Mouse (Mus musculus) heart, embryonic 12.5 days (tissue): Measurements from ENCODE around the gene Hacl1. TPM values are rescaled to one million over a fixed set of nuclear protein-coding genes. Genes with fewer than 3 reads are reported as not detected.

Experiments used
- ATAC-seq: fragments of 200-750 bp; cut with Nextera tagmentation; 2 replicates; pipeline ENCODE4 v1.8.0; 2017; ENCODE audit warnings: moderate TSS enrichment, moderate library complexity; ENCODE audit not compliant: insufficient number of reproducible peaks, low FRiP score
- H3K27ac ChIP-seq: fragments of 300-500 bp; sonication (generic); 2 replicates; pipeline ENCODE4 v1.5.1; 2016; ENCODE audit warnings: mild to moderate bottlenecking, moderate library complexity; ENCODE audit not compliant: poor library complexity, severe bottlenecking
- H3K27me3 ChIP-seq: fragments of 300-500 bp; sonication (generic); replicated peaks from 2 replicates; pipeline ENCODE4 v1.6.1; 2016; ENCODE audit warnings: mild to moderate bottlenecking, moderate library complexity
- H3K36me3 ChIP-seq: fragments of 300-500 bp; sonication (generic); 2 replicates; pipeline ENCODE4 v1.6.1; 2016; ENCODE audit warnings: mild to moderate bottlenecking, moderate library complexity
- H3K4me1 ChIP-seq: fragments of 300-500 bp; sonication (generic); replicated peaks from 2 replicates; pipeline ENCODE4 v1.6.1; 2016; ENCODE audit warnings: mild to moderate bottlenecking
- H3K4me2 ChIP-seq: fragments of 300-500 bp; sonication (generic); 2 replicates; pipeline ENCODE4 v1.6.1; 2016; ENCODE audit warnings: mild to moderate bottlenecking, moderate library complexity
- H3K4me3 ChIP-seq: fragments of 300-500 bp; sonication (generic); 2 replicates; pipeline ENCODE4 v1.5.1; 2016; ENCODE audit warnings: mild to moderate bottlenecking
- H3K9ac ChIP-seq: fragments of 300-500 bp; sonication (generic); 2 replicates; pipeline ENCODE4 v1.6.1; 2016; ENCODE audit warnings: mild to moderate bottlenecking, moderate library complexity
- H3K9me3 ChIP-seq: fragments of 300-500 bp; sonication (generic); replicated peaks from 2 replicates; pipeline ENCODE4 v1.6.1; 2016; ENCODE audit warnings: mild to moderate bottlenecking, moderate library complexity
- WGBS: fragments of 180-500 bp; shearing (Covaris S2); methylation state at CpG from one replicate; pipeline ENCODE4 v1.1.7; 2016; 5-methylcytosine and 5-hydroxymethylcytosine counted together
- polyA plus RNA-seq: library from polyadenylated mRNA; unstranded; fragments of >200 nt; fragmentation: Nextera tagmentation; extraction: Ambion mirVana; gene quantifications from 2 replicates; pipeline ENCODE4 v1.2.1, GENCODE M21; 2016

The Hacl1 gene
- polyA plus RNA-seq, 1 experiment from 2014 or later, result 13.2 TPM

DNA sequence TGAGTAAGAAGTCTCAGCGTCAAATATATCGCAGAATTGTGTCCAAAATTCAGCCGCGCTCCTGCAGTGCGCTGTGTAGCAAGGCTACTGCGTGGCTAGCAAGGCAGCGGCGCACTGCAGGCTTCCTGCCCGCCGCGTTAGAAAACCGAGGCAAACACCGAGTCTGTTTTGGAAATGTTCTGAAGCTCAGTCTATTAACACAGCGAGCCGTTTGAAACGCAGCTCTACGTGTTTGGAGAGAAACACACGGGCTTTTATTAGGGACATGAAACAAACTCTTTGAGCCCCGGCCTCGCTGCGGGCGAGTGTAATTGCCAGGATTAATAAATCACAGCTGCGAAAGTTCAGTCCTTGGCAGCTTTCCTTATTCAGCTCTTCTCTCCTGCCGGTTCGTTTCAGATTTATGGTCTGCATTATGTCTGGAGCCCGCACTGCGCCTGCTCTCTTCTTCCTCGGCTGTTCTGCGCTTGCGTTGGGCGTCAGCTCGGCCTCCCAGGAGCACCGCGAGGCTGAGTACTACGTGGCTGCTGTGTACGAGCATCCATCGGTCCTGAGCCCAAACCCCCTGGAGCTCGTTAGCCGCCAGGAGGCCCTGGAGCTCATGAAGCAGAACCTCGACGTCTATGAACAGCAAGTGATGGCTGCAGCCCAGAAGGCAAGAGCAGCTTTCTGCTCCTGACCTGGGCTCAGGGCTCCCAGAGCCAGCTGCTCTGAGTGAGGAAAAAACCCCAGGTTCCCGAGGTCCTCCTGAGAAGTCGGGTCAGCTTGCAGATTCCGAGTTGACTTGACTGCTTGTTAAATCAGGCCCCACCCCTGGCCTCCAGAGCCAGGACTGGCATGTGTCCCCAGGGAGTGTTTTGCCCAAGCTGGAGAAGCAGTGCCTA, 20.8 kb upstream of the Hacl1 start:
- no peaks in the 10 kb centered on the region for H3K27me3 ChIP-seq
- H3K36me3 ChIP-seq, result peaks cover 5% of the 10 kb centered on the region
- peak; percentile 64 for ATAC-seq
- WGBS, result 8% methylated on average over 44 of the region's 44 CpGs
- H3K4me2 ChIP-seq, result peak overlapping the region; percentile 65
- no peaks in the 10 kb centered on the region for H3K9me3 ChIP-seq
- peak overlapping the region; percentile 97 for H3K27ac ChIP-seq
- H3K9ac ChIP-seq, result peak overlapping the region; percentile 67
- peak overlapping the region; percentile 35 for H3K4me3 ChIP-seq
- H3K4me1 ChIP-seq, result peaks cover 75% of the 10 kb centered on the region

DNA sequence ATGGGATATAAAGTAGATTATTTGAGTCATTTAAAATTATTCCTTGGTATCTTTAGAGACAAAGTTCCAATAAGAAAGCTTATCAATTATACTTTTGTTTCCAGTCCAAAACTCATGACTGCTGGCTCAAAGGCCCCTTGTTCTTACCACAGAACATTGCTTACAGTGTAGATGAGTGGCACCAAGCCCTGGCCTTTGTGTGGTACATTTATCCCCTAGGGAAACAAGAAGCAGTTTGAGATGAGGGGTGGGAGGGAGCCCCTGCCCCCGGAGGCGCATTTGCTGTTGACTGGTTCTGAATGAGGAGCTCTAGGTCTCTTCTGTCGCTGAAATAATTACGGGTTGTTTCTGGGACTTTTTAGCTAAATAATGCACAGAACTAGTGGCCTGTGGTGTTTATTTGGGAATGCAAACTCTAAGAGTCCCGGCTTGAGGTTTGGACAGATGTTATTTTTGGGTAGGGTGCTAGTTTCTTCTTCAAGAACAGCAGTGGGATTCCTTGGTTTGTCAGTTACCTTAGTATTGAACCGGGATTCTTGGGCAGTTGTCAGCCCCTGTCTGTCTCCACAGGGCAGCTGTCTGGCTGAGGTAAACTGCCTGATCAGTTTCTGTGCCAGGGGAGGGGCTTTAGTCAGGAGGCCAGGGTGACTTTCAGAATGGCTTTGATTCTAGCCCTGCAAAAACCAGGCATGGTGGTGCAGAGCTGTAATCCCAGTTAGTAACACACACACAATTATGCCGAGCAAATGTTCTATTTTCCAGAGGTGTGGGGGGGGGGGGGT, 19.4 kb upstream of the Hacl1 start:
- Histone ChIP-seq H3K9ac (no peak overlapping the region), H3K4me2 (no peak overlapping the region), H3K4me3 (no peak overlapping the region), H3K9me3 (no peaks in the 10 kb centered on the region), H3K27ac (peak overlapping the region; percentile 97), H3K4me1 (peaks cover 75% of the 10 kb centered on the region), H3K27me3 (no peaks in the 10 kb centered on the region), H3K36me3 (no peaks in the 10 kb centered on the region)
- WGBS, result 70% methylated on average over 7 of the region's 7 CpGs
- no peak for ATAC-seq

DNA sequence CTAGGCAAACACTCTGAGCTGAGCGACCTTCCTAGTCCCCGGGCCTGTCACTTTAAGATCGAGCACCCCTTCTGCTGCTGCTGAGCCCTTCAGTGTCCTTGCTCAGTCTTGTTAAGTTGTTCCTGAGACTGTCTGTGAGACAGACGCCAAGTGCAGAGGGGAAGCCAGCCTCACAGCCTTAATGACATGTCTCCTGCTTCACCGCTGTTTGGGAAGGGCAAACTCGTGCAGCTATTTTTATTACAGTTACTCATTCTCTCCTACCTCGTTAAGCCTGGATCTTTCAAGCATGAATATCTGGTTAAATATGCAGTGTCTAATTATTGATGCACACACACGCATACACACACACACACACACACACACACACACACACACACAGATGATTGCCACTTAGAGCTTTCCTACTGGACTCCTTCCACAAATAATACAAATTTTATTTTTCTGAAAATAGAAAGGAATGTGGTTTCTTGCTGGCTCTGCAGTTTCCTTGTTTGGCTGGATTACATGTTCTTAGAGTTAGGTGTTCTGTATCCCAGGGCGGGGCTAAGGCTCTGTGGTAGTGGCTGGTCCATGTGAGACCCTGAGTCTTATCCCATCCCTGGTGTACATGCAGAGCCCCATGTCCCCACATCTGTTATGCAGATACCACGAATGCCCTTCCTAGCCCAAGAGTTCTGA, 18.6 kb upstream of the Hacl1 start:
- H3K27ac ChIP-seq, result peak overlapping the region; percentile 97
- H3K4me3 ChIP-seq, result no peak overlapping the region
- H3K4me1 ChIP-seq, result peaks cover 66% of the 10 kb centered on the region
- no peaks in the 10 kb centered on the region for H3K9me3 ChIP-seq
- 0 out of 2 replicates have a peak overlapping the region, but pooled peaks have one; percentile 11 for H3K4me2 ChIP-seq
- 0 out of 2 replicates have a peak overlapping the region, but pooled peaks have one; percentile 25 for H3K9ac ChIP-seq
- WGBS, result 28% methylated on average over 10 of the region's 10 CpGs
- H3K27me3 ChIP-seq, result no peaks in the 10 kb centered on the region
- ATAC-seq, result 0 out of 2 replicates have a peak, but pooled peaks have one; percentile 15
- no peaks in the 10 kb centered on the region for H3K36me3 ChIP-seq

DNA sequence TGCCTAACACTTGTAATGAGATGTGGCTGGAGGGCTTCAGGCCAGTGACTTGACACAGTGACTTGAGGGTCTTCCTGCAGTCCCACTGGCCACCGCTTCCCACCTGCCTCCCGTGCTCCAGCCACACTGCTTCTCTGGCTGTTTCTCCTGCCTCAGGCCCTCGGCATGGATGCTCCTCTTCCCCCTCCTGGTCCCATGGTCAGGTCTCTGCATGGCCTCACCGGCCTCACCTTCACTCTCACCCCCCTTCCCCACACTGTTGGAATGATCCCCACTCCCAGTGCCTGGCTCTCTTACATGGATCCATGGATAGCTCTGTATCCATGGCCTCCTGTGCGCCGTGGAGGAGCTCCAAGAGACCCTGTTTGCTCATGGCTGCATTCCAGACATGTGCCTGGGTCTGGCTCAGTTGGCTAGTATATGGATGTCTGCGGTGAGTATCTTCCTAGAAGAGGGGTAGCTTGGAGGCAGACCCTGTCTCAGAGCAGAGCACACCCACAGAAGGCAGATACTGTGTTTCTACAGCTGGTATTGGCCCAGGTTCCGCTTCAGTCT, 17.1 kb upstream of the Hacl1 start:
- no peaks in the 10 kb centered on the region for H3K36me3 ChIP-seq
- no peaks in the 10 kb centered on the region for H3K9me3 ChIP-seq
- H3K27ac ChIP-seq, result peak overlapping the region; percentile 97
- no peak overlapping the region for H3K4me2 ChIP-seq
- H3K9ac ChIP-seq, result no peak overlapping the region
- H3K4me3 ChIP-seq, result no peak overlapping the region
- peaks cover 59% of the 10 kb centered on the region for H3K4me1 ChIP-seq
- WGBS, result 90% methylated on average over 8 of the region's 8 CpGs
- ATAC-seq, result no peak
- H3K27me3 ChIP-seq, result no peaks in the 10 kb centered on the region

DNA sequence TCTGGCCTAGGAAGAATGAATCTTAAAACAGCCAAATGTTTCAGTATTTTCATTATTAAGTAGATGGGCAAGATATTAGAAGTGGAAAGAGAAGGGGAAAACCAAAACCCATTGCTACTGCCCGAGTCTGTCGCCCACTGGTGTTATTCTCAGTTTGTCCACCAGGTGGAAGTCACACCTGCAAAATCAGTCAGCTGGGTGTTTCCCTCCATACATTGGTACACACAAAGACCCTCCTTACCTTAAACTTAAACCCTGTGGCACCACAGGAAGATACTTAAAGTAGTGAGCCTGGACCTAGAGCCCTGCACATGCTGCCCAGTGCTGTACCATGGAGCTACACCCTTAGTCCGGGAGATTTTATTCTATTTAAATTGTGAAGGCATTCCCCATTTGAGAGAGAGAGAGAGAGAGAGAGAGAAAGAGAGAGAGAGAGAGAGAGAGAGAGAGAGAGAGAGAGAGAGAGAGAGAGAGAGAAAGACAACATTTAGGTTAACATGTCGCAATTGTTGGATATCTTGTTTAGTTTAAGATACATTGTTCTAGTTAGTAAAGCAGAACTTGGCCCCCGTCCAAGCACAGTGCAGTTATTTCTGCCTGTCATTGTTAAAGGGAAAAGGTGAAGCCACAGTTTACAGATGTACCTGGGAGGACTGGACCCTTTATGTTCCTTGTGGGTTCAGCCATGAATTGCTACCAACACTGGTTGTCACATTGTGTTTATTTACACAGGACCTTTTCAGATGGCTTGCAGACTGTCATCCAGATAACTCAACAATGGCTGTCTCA, 16.0 kb upstream of the Hacl1 start:
- 37% methylated on average over 5 of the region's 5 CpGs for WGBS
- Histone ChIP-seq H3K9me3 (no peaks in the 10 kb centered on the region), H3K4me3 (no peak overlapping the region), H3K27ac (peak overlapping the region; percentile 97; the same call in 1 of the 2 replicates), H3K9ac (no peak overlapping the region), H3K4me1 (peaks cover 56% of the 10 kb centered on the region), H3K36me3 (no peaks in the 10 kb centered on the region), H3K4me2 (no peak overlapping the region), H3K27me3 (no peaks in the 10 kb centered on the region)
- ATAC-seq, result no peak

DNA sequence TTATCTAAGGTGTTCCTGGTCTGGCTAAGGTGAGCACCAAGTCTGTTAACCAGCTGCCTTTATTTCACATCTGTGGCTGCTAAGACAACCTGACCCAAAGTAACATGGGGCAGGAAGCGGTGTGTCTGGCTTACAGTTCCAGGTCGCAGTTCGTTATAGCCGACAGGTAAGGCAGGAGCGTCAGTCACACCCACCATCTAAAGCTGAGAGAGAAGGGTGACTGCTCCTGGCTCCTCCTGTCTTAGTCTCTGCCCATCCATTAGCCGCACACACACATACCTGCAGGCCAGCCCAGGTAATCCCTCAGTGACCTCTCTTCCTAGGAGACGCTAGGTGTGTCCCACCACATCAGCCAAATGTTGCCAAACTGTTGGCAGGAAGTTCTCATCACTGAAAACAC, 15.3 kb upstream of the Hacl1 start:
- Histone ChIP-seq H3K36me3 (no peaks in the 10 kb centered on the region), H3K9me3 (no peaks in the 10 kb centered on the region), H3K4me2 (no peak overlapping the region), H3K4me3 (no peak overlapping the region), H3K27ac (no peak overlapping the region), H3K27me3 (no peaks in the 10 kb centered on the region), H3K4me1 (peaks cover 54% of the 10 kb centered on the region), H3K9ac (no peak overlapping the region)
- WGBS, result 64% methylated on average over 7 of the region's 7 CpGs
- no peak for ATAC-seq

DNA sequence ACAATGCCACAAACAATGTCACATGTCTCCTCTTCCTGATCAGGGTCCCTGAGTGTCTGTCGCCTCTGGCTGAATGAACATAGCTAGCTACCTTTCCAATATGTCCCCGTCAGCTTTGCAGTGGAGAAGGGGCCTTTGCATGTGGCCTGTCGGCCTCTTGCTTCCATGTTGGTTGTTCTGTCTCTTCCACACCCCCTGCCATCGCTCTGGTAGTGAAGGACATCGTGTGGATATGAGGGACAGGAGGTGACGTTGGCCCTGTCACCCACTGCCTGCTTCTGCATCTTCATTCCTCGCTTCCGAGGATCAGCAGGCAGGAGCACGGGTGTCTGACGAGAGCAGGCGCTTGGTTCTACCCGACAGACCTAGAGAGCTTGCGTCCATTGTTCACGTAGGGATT, 14.3 kb upstream of the Hacl1 start:
- H3K4me2 ChIP-seq, result no peak overlapping the region
- no peak overlapping the region for H3K27ac ChIP-seq
- peaks cover 1% of the 10 kb centered on the region; the same call in 1 of the 2 replicates for H3K9me3 ChIP-seq
- 81% methylated on average over 14 of the region's 14 CpGs for WGBS
- ATAC-seq, result no peak
- H3K36me3 ChIP-seq, result no peaks in the 10 kb centered on the region
- no peak overlapping the region for H3K4me3 ChIP-seq
- H3K9ac ChIP-seq, result no peak overlapping the region
- no peaks in the 10 kb centered on the region for H3K27me3 ChIP-seq
- H3K4me1 ChIP-seq, result peaks cover 51% of the 10 kb centered on the region

DNA sequence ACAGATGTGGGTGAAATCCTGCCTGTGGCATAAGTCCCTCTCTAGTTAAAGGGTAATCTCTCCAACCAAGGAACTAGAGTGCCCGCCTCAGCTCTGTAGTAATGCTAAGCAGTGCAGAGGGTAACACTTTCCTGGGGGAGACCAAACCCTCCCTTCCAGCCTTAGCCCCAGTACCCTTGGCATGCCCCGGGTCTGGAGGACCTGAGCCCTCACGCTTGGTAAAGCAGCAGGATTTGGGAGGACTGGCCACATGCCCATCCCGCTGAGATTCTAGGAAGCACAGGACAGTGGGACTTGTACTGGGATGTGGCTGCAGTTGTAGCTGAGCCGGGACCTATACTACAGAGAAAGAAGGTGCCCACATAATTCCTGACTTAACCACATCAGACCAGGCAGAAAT, 13.7 kb upstream of the Hacl1 start:
- Histone ChIP-seq H3K4me2 (no peak overlapping the region), H3K27me3 (no peaks in the 10 kb centered on the region), H3K9ac (no peak overlapping the region), H3K36me3 (no peaks in the 10 kb centered on the region), H3K4me3 (no peak overlapping the region), H3K9me3 (peaks cover 2% of the 10 kb centered on the region; the same call in 1 of the 2 replicates), H3K4me1 (peaks cover 46% of the 10 kb centered on the region), H3K27ac (no peak overlapping the region)
- no peak for ATAC-seq
- 88% methylated on average over 5 of the region's 5 CpGs for WGBS

DNA sequence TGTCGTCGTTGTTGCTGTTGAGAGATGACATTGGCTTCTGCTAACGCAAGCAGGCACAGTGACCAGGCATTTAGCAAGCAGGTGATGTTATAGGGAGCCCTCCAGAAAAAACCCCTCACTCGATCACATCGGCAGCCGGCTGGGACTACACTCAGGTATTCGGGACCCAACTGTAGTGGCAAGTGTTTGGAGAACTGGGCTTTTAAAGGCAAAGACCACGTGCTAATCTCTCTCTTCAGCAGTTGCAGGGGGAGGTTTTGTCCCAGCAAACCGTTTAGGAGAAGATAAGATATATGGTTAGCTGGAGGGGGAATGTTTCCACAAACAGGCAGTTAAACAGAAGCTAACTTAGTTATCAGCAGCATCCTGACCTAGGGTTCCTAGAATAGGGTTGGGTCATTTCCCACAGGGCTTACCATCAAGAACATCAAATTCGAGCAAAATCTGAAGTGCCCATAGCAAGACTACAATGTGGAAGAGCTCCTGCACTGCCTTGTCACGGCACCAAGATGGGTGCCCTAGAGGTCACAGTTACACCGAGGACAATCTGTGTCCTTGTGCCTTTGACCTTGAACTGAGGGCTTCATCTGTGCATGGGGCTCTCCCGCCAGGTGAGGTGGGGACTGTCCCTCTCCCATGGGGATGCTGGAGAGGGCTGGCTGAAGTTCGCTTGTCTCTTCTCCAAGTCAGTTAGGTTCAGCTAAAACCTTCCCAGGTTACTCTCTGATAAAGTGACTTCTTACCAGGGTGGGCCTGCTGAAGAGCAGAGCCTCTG, 12.2 kb upstream of the Hacl1 start:
- WGBS, result 51% methylated on average over 14 of the region's 14 CpGs
- Histone ChIP-seq H3K27me3 (no peaks in the 10 kb centered on the region), H3K27ac (no peak overlapping the region), H3K9ac (no peak overlapping the region), H3K4me1 (peaks cover 34% of the 10 kb centered on the region), H3K4me3 (no peak overlapping the region), H3K9me3 (peaks cover 2% of the 10 kb centered on the region; the same call in 1 of the 2 replicates), H3K4me2 (no peak overlapping the region), H3K36me3 (no peaks in the 10 kb centered on the region)
- ATAC-seq, result no peak
